Mouse (Mus musculus): ENCODE results near the gene Cenpn. TPM values are rescaled to one million over a fixed set of nuclear protein-coding genes. Genes with fewer than 3 reads are reported as not detected.

Cenpn gene
- polyA plus RNA-seq, 1 experiment from 2014 or later, result 11.8 TPM

DNA sequence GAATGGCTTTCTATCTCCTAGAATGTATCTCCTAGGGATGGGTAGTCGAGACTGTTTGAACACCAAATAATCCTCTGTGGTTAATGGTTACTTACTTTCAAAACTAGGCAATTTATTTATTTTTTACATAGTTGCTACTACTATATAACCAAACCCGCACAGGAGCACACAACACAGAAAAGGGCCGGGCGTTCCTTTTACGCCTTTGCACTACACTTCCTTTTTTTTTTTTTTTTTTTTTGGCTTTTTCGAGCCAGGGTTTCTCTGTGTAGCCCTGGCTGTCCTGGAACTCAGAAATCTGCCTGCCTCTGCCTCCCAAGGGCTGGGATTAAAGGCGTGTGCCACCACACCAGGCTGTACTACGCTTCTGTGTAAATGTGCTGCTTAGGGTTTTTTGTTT, 40.1 kb upstream of the Cenpn start:
- Histone ChIP-seq H3K9ac (replicated peaks) (no peak overlapping the region), H3K4me1 (ENCODE audit: insufficient read depth) (no peaks in the 10 kb centered on the region), H3K27ac (ENCODE audit: low read depth) (no peak overlapping the region), H3K4me2 (ENCODE audit: low read depth, low read length) (no peak overlapping the region), H3K27me3 (ENCODE audit: insufficient read depth, low read length) (no peaks in the 10 kb centered on the region), H3K4me3 (ENCODE audit: low read depth, low read length) (no peak overlapping the region), H3K36me3 (replicated peaks; ENCODE audit: insufficient read depth, low read length) (no peaks in the 10 kb centered on the region), H3K9me3 (ENCODE audit: low read length) (peaks cover 2% of the 10 kb centered on the region; the same call in 1 of the 2 replicates)
- DNase-seq (no peak), ATAC-seq (no peak)
- WGBS (ENCODE audit: insufficient replicate concordance), result 69% methylated on average over 8 of the region's 8 CpGs
- TF ChIP-seq CTCF (IDR thresholded peaks at IDR 0.05; ENCODE audit: low read depth) (no peak), EP300 (IDR thresholded peaks at IDR 0.05; ENCODE audit: low read depth) (no peak)

DNA sequence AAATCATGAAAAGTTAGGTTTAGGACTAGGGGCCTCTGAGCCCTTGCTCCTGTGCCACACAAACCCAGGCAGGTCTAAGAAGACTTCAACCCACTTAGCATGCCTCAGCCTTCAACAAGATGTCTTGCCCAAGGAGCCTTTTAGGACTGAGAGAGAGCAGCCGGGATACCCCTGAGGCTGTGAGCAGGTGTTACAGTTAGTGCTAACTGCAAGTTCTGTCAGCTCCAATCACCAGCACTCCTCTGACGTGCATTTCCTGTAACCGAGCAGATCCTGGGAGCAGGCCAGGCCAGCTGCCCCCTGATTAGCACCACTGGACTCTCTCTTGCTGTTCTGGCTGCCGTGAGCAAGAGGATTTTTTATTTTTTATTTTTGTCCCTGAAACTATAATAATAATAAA, 33.7 kb upstream of the Cenpn start:
- Histone ChIP-seq H3K9me3 (ENCODE audit: low read length) (no peaks in the 10 kb centered on the region), H3K27ac (ENCODE audit: low read depth) (no peak overlapping the region), H3K36me3 (replicated peaks; ENCODE audit: insufficient read depth, low read length) (peaks cover 19% of the 10 kb centered on the region), H3K27me3 (ENCODE audit: insufficient read depth, low read length) (no peaks in the 10 kb centered on the region), H3K4me3 (ENCODE audit: low read depth, low read length) (no peak overlapping the region), H3K9ac (replicated peaks) (no peak overlapping the region), H3K4me1 (ENCODE audit: insufficient read depth) (no peaks in the 10 kb centered on the region), H3K4me2 (ENCODE audit: low read depth, low read length) (no peak overlapping the region)
- TF ChIP-seq CTCF (IDR thresholded peaks at IDR 0.05; ENCODE audit: low read depth), result no peak
- TF ChIP-seq EP300 (IDR thresholded peaks at IDR 0.05; ENCODE audit: low read depth), result no peak
- ATAC-seq (no peak), DNase-seq (no peak)
- 78% methylated on average over 4 of the region's 4 CpGs for WGBS (ENCODE audit: insufficient replicate concordance)

DNA sequence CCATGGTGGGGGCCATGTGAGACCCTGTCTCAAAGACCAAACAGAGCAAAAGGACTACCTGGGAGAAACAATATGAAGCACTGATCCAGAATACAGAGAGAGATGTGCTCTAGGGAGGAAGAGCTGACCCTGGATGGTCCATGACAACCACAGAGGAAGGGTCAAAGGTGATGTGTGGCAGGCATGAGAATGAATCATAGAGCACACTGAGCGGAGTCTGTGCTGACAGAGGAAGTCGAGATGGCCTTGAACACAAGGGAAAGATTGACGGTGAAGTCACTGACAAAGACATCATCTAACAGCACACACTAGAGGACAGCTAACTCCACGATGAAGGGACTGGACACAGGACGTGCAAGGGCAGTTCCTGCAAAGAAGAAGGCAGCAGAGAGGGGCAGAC, 30.1 kb upstream of the Cenpn start:
- H3K9ac ChIP-seq (replicated peaks), result no peak overlapping the region
- no peaks in the 10 kb centered on the region for H3K27me3 ChIP-seq (ENCODE audit: insufficient read depth, low read length)
- no peak overlapping the region for H3K27ac ChIP-seq (ENCODE audit: low read depth)
- ATAC-seq (no peak), DNase-seq (no peak)
- H3K4me1 ChIP-seq (ENCODE audit: insufficient read depth), result no peaks in the 10 kb centered on the region
- TF ChIP-seq EP300 (IDR thresholded peaks at IDR 0.05; ENCODE audit: low read depth) (no peak), CTCF (IDR thresholded peaks at IDR 0.05; ENCODE audit: low read depth) (no peak)
- no peak overlapping the region for H3K4me3 ChIP-seq (ENCODE audit: low read depth, low read length)
- no peak overlapping the region for H3K4me2 ChIP-seq (ENCODE audit: low read depth, low read length)
- H3K9me3 ChIP-seq (ENCODE audit: low read length), result no peaks in the 10 kb centered on the region
- peaks cover 21% of the 10 kb centered on the region for H3K36me3 ChIP-seq (replicated peaks; ENCODE audit: insufficient read depth, low read length)
- 77% methylated on average over 5 of the region's 5 CpGs for WGBS (ENCODE audit: insufficient replicate concordance)

DNA sequence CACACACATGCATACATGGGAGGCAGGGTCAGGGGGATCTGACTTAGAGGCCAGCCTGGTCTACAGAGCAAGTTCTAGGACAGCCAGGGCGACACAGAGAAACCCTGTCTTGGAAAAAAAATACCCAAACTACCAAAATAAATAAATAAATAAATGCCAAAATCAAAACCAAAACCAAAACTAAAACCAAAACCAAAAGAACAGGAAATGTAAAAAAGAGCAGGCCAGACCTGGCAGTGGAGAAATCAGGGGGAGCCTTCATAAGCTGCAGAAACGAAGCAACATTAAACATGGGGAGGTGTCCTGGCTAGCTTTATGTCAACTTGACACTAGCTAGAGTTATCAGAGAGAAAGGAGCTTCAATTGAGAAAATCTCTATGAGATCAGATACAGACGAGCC, 29.4 kb upstream of the Cenpn start:
- no peak for TF ChIP-seq EP300 (IDR thresholded peaks at IDR 0.05; ENCODE audit: low read depth)
- TF ChIP-seq CTCF (IDR thresholded peaks at IDR 0.05; ENCODE audit: low read depth), result no peak

DNA sequence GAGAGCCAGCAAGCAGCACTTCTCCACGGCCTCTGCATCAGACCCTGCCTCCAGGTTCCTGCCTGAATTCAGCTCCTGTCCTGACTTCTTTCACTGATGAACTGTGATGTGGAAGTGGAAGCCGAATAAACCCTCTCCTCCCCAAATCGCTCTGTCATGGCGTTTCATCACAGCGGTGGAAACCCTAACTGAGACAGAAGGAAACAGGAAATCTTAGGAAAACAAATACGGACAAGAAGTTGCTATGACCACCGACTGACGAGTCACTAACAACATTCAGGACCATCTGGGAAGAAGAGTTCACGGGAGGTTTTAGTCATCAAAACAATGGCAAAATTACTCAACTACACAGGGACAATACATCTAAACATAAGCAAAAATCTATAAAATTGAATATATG, 28.9 kb upstream of the Cenpn start:
- Histone ChIP-seq H3K9ac (replicated peaks) (no peak overlapping the region), H3K4me1 (ENCODE audit: insufficient read depth) (no peaks in the 10 kb centered on the region), H3K4me3 (ENCODE audit: low read depth, low read length) (no peak overlapping the region), H3K9me3 (ENCODE audit: low read length) (no peaks in the 10 kb centered on the region), H3K27ac (ENCODE audit: low read depth) (no peak overlapping the region), H3K27me3 (ENCODE audit: insufficient read depth, low read length) (no peaks in the 10 kb centered on the region), H3K36me3 (replicated peaks; ENCODE audit: insufficient read depth, low read length) (peaks cover 18% of the 10 kb centered on the region), H3K4me2 (ENCODE audit: low read depth, low read length) (no peak overlapping the region)
- 74% methylated on average over 9 of the region's 9 CpGs for WGBS (ENCODE audit: insufficient replicate concordance)
- ATAC-seq, result no peak
- DNase-seq, result no peak
- TF ChIP-seq EP300 (IDR thresholded peaks at IDR 0.05; ENCODE audit: low read depth) (no peak), CTCF (IDR thresholded peaks at IDR 0.05; ENCODE audit: low read depth) (no peak)

More for the DNA sequence above, 29.4 kb upstream of the Cenpn start:
- DNase-seq (no peak), ATAC-seq (no peak)
- 75% methylated on average over 3 of the region's 3 CpGs for WGBS (ENCODE audit: insufficient replicate concordance)
- Histone ChIP-seq H3K4me2 (ENCODE audit: low read depth, low read length) (no peak overlapping the region), H3K27me3 (ENCODE audit: insufficient read depth, low read length) (no peaks in the 10 kb centered on the region), H3K4me3 (ENCODE audit: low read depth, low read length) (no peak overlapping the region), H3K27ac (ENCODE audit: low read depth) (no peak overlapping the region), H3K4me1 (ENCODE audit: insufficient read depth) (no peaks in the 10 kb centered on the region), H3K9ac (replicated peaks) (no peak overlapping the region), H3K9me3 (ENCODE audit: low read length) (no peaks in the 10 kb centered on the region), H3K36me3 (replicated peaks; ENCODE audit: insufficient read depth, low read length) (peaks cover 21% of the 10 kb centered on the region)

DNA sequence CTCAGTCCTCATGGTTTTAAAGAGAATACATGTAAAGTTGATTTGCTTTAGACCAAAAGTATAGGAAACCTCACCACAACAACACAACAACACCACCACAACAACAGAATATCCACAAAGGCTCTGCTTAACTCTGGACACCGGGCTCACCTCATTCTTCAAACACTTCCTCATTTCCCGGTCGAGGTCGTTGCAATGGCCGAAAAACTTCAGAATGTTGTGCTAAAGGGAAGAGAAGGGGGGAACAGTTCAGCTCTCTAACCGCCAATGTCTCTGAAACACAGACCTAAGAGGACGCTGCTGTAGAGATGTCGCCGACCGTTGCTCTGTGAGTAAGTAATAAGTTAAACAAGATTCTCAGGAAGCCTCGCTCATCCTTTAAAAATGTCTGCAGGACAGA, 27.6 kb upstream of the Cenpn start:
- no peak for ATAC-seq
- Histone ChIP-seq H3K27me3 (ENCODE audit: insufficient read depth, low read length) (no peaks in the 10 kb centered on the region), H3K9ac (replicated peaks) (no peak overlapping the region), H3K27ac (ENCODE audit: low read depth) (no peak overlapping the region), H3K4me1 (ENCODE audit: insufficient read depth) (no peaks in the 10 kb centered on the region), H3K9me3 (ENCODE audit: low read length) (no peaks in the 10 kb centered on the region), H3K4me3 (ENCODE audit: low read depth, low read length) (no peak overlapping the region), H3K4me2 (ENCODE audit: low read depth, low read length) (no peak overlapping the region), H3K36me3 (replicated peaks; ENCODE audit: insufficient read depth, low read length) (peaks cover 7% of the 10 kb centered on the region; the same call in 1 of the 2 replicates)
- DNase-seq, result no peak
- 64% methylated on average over 11 of the region's 11 CpGs for WGBS (ENCODE audit: insufficient replicate concordance)
- TF ChIP-seq CTCF (IDR thresholded peaks at IDR 0.05; ENCODE audit: low read depth) (no peak), EP300 (IDR thresholded peaks at IDR 0.05; ENCODE audit: low read depth) (no peak)

DNA sequence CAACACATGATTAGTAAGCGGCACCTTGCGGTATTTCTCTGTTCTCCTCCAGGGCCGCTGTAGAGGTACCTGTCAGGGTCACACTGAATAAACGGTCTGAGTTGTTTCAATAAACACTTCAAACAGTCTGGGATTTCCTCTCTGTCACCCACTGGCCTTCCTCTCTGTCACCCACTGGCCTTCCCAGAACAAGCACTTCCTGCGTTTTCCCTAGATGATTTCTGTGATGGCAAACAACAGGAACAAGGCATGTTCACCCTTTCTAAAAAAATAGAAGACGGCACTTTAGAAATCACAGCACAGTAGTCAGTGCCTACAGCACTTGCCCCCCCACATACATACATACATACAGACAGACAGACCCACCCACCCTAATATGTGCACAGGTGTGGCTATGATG, 26.0 kb upstream of the Cenpn start:
- 92% methylated on average over 6 of the region's 6 CpGs for WGBS (ENCODE audit: insufficient replicate concordance)
- DNase-seq, result no peak
- Histone ChIP-seq H3K27me3 (ENCODE audit: insufficient read depth, low read length) (no peaks in the 10 kb centered on the region), H3K9ac (replicated peaks) (no peak overlapping the region), H3K4me3 (ENCODE audit: low read depth, low read length) (no peak overlapping the region), H3K27ac (ENCODE audit: low read depth) (no peak overlapping the region), H3K36me3 (replicated peaks; ENCODE audit: insufficient read depth, low read length) (0 out of 2 replicates have a peak, but pooled peaks cover 3% of the 10 kb centered on the region), H3K4me2 (ENCODE audit: low read depth, low read length) (no peak overlapping the region), H3K4me1 (ENCODE audit: insufficient read depth) (no peaks in the 10 kb centered on the region), H3K9me3 (ENCODE audit: low read length) (no peaks in the 10 kb centered on the region)
- TF ChIP-seq CTCF (IDR thresholded peaks at IDR 0.05; ENCODE audit: low read depth), result no peak
- no peak for ATAC-seq
